Mouse (Mus musculus) E14TG2a.4 (cell line): ENCODE measurements around the gene Trmt1.

Experiments used
- CTCF ChIP-seq: conservative IDR thresholded peaks from 2 replicates; pipeline ENCODE4 v1.5.1; 2014; ENCODE audit warnings: low read length
- NANOG ChIP-seq: IDR thresholded peaks from 2 replicates; pipeline ENCODE4 v1.6.1; 2014; ENCODE audit warnings: borderline replicate concordance, low read length, mixed read lengths

- TF ChIP-seq CTCF (no peak), NANOG (no peak)
Measured at GRCm38 (mm10) chr8:84735597-84735996, 49.5 kb downstream of the Trmt1 start.
